Mouse (Mus musculus) layer of hippocampus, adult 11-12 months (tissue): ENCODE measurements at regions not wholly inside any gene's neighbourhood (a gene's known extent, or its start where the extent isn't known, plus 50 kb on each side); places are given as distances from the start of the nearest gene placed in this dataset.
A peak's percentile ranks its signal among the peaks of the same experiment; 100 is the strongest.

Source experiments
- DNase-seq: peaks from one replicate; pipeline ENCODE4 v3.0.0; 2022; ENCODE audit warnings: low spot score

DNA sequence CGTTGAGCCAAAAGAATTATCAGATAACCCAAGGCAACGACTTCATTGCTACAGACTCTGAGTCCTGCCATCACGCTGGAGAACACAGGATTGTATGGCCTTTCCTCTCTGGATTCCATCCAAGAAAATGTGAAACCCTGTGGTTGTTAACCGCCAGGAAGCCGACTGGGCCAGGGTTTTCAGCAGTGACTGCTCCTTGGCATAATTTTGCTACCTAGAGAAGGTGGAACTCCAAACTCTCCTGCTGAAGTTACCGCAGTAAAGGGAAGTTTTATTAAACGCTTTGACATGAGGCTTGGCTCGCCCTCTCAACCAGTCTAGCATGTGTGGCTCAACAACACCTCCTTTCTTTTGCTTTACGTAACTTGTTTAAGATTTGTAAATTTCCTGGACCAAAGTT lies 116.9 kb downstream of the Wif1 start:
- no peak for DNase-seq

DNA sequence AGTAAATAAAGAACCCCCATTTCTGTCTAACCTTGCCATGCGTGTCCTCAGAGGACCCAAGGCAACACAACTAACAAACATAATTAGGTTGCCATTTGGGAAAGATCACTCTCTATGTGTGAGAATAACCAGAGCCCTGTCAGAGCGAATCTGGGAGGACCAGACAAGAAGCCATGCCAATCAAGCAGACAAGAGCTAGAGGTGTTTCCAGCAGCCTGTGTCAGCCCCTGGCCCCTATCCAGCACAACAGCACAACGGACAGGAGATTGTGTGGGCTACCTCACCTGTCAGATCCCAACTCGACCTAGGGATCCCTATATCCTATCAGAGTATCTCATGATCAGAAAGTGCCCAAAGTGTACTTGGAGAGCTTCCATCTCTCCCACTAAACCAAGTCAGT lies 119.9 kb downstream of the Wif1 start:
- DNase-seq: no peak

DNA sequence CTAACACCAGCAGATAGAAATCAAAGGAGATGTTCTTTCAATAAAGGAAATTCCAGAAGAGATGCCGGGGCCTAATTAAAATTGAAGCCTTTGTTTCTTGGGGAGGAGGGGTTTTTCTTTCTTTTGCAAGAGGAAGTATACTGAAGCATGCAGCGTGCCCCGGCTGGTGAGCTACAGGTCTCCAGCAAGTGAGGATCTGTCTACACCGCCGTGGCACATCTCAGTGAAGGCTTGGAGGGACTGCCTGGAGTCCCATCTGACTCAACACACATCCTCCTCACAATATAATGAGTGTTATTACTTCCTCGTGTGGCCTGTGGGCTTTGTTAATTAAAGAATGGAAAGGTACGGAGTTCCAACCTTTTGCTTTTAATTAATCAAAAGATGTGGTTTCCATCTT lies 126.7 kb downstream of the Wif1 start:
- no peak for DNase-seq

DNA sequence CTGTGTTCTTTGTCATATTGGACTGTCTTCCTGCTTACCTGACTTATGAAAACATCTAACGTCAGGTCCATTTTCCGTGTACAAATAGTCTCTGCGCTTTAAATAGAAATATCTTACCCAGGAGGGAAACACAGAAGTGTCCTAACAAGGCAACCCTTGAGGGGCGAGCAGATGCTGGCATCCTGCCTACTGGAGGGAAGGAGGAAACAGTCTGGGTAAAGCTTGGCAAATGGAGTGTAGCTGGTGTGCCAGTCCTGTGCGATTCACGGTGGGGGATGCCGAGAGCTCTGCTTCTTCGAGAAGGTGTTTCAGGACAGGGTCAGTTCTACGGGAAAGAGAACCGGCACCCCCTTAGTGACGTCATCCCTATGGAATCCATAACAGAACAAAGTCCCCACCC lies 127.4 kb downstream of the Wif1 start:
- DNase-seq: no peak

DNA sequence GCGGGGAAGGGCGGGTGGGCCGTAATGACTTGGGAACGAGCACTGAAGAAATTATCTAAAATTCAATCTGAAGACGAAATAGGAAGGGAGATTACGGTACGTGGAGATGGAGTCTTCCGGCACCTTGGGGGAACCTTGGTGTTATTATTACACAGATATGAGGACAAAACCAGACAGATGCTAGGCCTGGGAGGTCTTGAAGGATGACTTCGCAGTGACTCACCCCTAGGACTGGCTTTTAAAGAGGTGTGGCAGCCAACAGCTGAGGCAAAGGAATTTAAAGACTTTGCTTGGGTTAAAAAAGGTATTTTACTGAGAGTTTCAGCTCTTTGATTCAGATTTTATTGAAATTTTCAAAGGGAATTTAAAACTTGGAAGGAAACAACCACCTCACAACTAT lies 140.3 kb downstream of the Wif1 start:
- DNase-seq: no peak

DNA sequence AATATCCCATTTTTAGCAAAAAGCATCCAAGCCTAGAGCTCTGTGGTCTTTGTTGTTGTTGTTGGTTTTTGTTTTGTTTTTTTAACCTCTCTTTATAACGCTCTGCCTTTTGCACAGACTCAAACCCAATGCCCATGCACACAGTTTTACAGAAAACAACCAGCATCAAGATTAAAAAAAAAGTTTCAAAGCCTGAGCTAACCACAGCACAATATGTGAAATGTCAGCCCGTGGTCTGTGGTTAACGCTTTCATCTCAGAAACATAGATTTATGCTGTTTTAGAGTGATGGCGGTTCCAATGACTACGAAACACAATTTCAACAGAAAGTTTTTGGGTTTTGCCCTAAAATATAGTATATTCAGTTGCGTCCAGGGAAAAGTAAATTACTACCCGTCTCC lies 155.4 kb downstream of the Wif1 start:
- no peak for DNase-seq

DNA sequence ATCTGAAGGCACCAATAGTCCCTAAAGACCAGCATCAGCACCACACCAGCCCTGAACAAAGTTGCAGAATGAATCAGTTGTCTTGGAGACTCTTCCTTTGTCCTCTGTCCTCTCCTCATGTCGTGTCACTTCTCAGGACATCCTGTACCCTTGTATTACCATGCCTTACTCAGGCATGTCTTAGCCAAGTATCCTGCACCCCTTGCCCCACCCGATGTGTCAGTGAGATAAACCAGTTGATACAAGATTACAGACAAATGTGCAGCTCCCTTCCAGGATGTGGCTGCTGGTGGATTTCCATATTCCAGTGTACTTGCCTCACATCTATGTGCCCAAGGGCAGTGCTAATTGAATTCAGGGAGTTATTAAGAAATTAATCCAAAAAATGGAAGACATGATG lies 151.8 kb downstream of the Tbc1d30 start:
- no peak for DNase-seq

DNA sequence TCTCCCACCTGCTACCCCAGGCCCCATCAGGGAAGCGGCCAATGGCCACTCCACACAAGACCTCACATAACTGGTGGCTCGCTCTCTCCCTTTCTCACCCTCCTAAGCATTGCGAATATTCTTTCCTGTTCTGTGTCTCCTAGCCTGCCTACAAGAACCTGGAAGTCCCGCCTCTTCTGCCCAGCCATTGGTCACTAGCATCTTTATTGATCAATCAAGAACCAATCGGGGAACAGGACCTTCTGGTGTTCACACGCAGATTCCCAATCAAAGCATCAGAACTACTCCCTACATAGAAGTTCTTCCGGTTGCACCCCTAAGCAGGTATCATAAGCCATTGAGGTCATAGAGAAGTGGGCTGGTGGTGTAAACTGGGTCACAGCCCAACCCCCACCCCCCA lies 148.5 kb downstream of the Tbc1d30 start:
- no peak for DNase-seq

DNA sequence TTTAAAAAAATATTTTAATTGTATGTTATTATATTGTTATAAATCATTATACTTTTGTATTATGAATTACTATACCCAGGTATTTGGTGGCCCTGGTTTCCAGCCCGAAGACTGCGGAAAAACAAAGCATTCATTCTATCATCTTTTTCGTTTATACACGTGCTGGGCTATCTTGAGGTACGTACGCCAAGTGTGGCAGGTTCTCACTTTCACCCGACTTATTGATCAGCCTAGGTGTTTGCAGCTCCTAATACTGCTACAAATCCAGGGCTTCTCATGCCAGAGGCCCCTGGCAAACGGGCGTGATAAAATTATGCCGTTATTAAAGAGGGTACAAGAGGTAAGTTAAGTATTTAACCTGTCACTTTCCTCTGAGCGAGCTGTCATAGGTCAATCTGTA lies 145.5 kb downstream of the Tbc1d30 start:
- DNase-seq: no peak

DNA sequence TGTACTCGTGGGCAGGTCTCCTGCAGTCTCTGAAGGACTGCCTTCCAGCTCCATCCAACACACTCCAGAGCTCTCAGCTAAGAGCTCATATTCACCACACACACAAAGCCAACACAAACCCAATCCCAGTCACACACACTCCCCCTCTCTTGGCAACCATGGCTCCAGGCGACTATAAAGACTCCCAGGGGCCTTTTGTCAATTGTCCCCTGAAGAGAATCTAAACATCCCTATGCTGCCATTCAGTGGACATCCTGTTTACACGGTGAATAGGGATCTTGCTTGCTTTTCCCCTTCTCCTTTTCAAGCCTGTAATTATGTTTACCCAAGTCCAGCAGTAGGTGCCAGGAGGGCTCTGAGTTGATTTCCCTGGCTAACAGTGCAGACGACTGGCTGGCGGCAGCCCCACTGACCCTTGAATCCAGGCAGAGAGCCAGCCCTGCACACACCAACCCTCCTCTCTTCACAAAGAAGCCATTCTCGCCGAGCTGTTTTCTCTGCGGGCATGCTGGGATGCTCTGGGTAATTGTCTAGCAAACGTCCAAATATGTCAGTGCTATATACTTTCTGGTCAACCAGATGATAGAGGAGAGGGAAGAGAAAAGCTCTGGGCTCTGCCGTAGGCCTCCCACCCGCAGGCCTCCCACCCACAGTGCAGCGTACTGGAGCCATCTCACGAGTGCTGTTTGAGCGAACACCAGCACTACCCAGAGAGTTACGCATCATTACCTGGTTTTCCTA lies 144.9 kb downstream of the Tbc1d30 start:
- peak; percentile 66 for DNase-seq

DNA sequence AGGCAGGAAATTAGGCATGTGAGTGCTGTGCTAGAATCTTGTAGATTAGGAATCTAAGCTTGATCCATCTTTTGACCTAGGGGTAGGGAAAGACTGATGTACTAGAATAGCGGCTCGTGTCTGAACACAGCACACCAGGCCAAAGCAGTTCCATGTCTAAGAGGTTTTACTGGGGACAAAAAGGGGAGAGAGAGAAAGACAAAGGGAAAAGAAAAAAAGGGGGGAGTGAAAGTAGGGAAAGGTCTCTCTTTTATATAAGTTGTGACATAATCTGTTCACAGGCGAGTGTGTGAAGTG lies 144.4 kb downstream of the Tbc1d30 start:
- no peak for DNase-seq
